Mouse (Mus musculus) subcutaneous adipose tissue, adult 2 months (tissue): ENCODE results near the gene Cap2. TPM values are rescaled to one million over a fixed set of nuclear protein-coding genes. Genes with fewer than 3 reads are reported as not detected.

Experiments used
- polyA plus RNA-seq: library from polyadenylated mRNA; depleted of rRNA; stranded (reverse); fragments of >200 nt; gene quantifications from 2 replicates; pipeline ENCODE4 v1.2.3, GENCODE M21; 2012; ENCODE audit warnings: low replicate concordance; rRNA removed

The Cap2 gene
- polyA plus RNA-seq = 4.5 and 53.2 TPM in 2 replicates

DNA sequence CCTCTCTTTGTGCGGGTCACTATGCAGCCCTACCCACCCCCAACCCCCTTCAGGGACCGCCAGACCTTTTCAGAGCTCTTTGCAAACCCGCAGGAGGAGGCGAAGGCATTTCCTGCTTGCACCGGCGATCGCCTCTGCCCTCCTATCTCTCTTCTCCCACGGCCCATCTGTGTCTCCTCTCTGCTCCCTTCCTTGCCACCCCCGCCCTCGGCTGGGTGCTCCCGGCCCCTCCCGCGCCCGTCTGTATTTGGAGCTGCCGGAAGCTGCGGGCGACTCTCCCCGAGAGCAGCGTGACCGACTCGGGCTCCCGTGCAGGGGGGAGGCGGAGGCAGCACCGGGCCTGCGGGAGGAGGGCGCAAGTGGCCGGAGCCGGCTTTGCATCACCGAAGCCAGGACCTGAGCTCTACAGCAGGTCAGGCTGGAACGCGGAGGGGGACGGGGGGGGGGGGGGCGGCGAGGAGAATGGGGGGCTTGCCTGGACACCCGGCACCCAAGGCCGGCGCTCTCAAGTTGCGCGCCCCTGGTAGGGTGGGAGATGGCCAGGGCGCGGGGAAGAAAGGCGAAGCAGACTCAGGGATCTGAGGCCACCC lies at the start of gene Cap2:
Cap2 (plus strand) TSS at position 49 of the 590 bp plus-strand sequence.

DNA sequence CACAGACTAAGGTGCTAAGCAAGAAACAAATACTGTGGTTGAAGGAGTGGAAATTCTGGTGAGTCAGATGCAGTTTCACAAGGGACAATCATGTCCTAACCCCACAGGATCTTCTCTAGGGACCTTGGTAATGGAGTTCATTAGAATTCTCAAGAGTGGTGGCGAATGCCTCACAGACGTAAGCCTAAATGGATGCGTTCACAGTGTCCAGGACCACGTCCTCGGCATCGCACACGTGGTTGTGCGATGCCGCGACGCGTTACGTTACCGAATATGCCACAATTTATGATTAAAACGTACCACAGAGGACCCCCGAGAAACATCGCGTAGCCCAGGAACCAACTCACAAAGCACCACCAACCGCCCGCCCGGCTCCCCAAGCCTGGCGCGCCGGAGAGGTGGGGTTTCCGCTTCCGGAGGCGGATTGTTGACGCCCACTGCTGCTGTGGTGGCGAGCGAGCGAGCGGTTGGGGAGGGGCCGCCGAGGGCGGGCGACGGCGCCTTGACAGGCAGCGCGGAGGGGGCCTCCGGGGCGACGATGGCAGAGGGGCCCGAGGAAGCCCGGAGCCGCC lies 167.5 kb downstream of the Cap2 start, which contains the start of gene Fam8a1:
Fam8a1 (plus strand) TSS at position 475 of the 572 bp plus-strand sequence.

Other genes starting within 250 kb of the Cap2 start
- gene Stmnd1, start 228.1 kb upstream of the Cap2 start, polyA plus RNA-seq = 0.16 and 1.2 TPM in 2 replicates
- 2.8 and 82.9 TPM in 2 replicates for gene Rbm24, start 83.4 kb upstream of the Cap2 start, polyA plus RNA-seq
- 21.9 and 25.6 TPM in 2 replicates for gene Fam8a1, start 167.7 kb downstream of the Cap2 start, polyA plus RNA-seq
- gene Nup153, start 226.1 kb downstream of the Cap2 start, polyA plus RNA-seq = 45.1 and 97.1 TPM in 2 replicates